Mouse (Mus musculus) ES-E14 (cell line): ENCODE data around the gene Ccm2. TPM values are rescaled to one million over a fixed set of nuclear protein-coding genes. Genes with fewer than 3 reads are reported as not detected.

Source experiments
- DNase-seq: peaks from one replicate; pipeline ENCODE4 v3.0.0-alpha.2; 2013; ENCODE audit warnings: low read depth, low spot score
- H3K27ac ChIP-seq: 2 replicates; pipeline ENCODE4 v1.5.1; 2012; ENCODE audit warnings: low read depth, mild to moderate bottlenecking, low read length, moderate library complexity, mixed read lengths; ENCODE audit not compliant: poor library complexity, insufficient read depth, severe bottlenecking
- H3K36me3 ChIP-seq: 2 replicates; pipeline ENCODE4 v1.6.1; 2012; ENCODE audit warnings: mild to moderate bottlenecking, low read length, moderate library complexity, mixed read lengths; ENCODE audit not compliant: control insufficient read depth, poor library complexity, insufficient read depth, severe bottlenecking
- H3K4me1 ChIP-seq, 2 experiments: fragments of 150-350 bp in 1 of 2; sonication (generic) in 1 of 2; 2 replicates each; pipeline ENCODE4 v1.6.1; 2012; ENCODE audit warnings: low read length in 2 of 2, mild to moderate bottlenecking in 1 of 2, mixed read lengths in 1 of 2; ENCODE audit not compliant: control insufficient read depth in 2 of 2, insufficient read depth in 2 of 2, poor library complexity in 1 of 2
- H3K4me3 ChIP-seq, 2 experiments: fragments of 150-350 bp in 1 of 2; sonication (generic) in 1 of 2; 2 replicates each; pipeline ENCODE4 v1.5.1; 2012; ENCODE audit warnings: low read length in 2 of 2, low read depth in 1 of 2, mild to moderate bottlenecking in 1 of 2, mixed read lengths in 1 of 2; ENCODE audit not compliant: insufficient read depth in 1 of 2, poor library complexity in 1 of 2, severe bottlenecking in 1 of 2
- H3K9ac ChIP-seq: 2 replicates; pipeline ENCODE4 v1.6.1; 2012; ENCODE audit warnings: low read depth, mild to moderate bottlenecking, low read length, mixed read lengths; ENCODE audit not compliant: poor library complexity, insufficient read depth, severe bottlenecking
- H3K9me3 ChIP-seq: fragments of 150-350 bp; sonication (generic); 2 replicates; pipeline ENCODE4 v1.6.1; 2012; ENCODE audit warnings: low read depth, mild to moderate bottlenecking, low read length; ENCODE audit not compliant: control insufficient read depth, insufficient read depth
- CHD2 ChIP-seq: IDR thresholded peaks from 2 replicates; pipeline ENCODE4 v1.6.1; 2014; ENCODE audit warnings: mild to moderate bottlenecking, low read depth, low read length, inconsistent platforms
- HCFC1 ChIP-seq: IDR thresholded peaks from 2 replicates; pipeline ENCODE4 v1.6.1; 2012; ENCODE audit warnings: low read length, inconsistent platforms, borderline replicate concordance; ENCODE audit not compliant: insufficient read depth
- MAFK ChIP-seq: IDR thresholded peaks from 2 replicates; pipeline ENCODE4 v1.6.1; 2014; ENCODE audit warnings: mild to moderate bottlenecking, low read depth, low read length, inconsistent platforms; ENCODE audit not compliant: insufficient read depth
- ZC3H11A ChIP-seq: IDR thresholded peaks from 2 replicates; pipeline ENCODE4 v1.6.1; 2012; ENCODE audit warnings: low read depth, mild to moderate bottlenecking, inconsistent platforms, low read length, borderline replicate concordance
- ZNF384 ChIP-seq: IDR thresholded peaks from 2 replicates; pipeline ENCODE4 v1.6.1; 2012; ENCODE audit warnings: low read depth, low read length, inconsistent platforms
- in situ Hi-C, 2 experiments: fragments of 600-800 bp; cut with MboI; formaldehyde crosslinking; loops; one replicate each; pipeline ENCODE4 v1.15.1; 2025; ENCODE audit warnings: low sequenced_read_pairs in 2 of 2, inconsistent platforms in 1 of 2; ENCODE audit not compliant: unreplicated experiment in 2 of 2
- total RNA-seq: library from RNA; depleted of rRNA; stranded (reverse); fragments of 300-350 nt; gene quantifications from 2 replicates; pipeline ENCODE4 v1.2.3, GENCODE M21; 2012

The Ccm2 gene
- total RNA-seq, 1 experiment = 36.7 TPM

DNA sequence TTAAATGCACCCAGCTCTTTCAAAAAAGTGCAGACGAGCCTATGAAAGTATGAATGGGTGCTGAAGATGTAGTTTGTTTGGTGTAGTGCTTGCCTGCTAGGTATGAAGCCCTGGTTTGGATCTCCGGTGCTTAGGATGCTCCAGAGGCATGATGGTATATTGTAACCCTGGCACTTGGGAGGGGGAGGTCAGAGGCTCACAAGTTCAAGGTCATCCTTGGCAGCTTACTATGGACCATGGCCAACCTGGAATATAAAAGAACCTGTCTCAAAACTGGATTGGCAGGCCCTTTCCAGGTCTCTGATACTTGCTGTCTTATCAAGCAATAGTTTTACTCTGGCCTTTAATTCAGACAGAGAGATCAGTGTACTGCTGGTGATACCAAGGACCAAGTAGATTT lies 3.1 kb downstream of the Ccm2 start:
- DNase-seq = no peak
- Histone ChIP-seq H3K4me3 (no peak overlapping the region), H3K9ac (no peak overlapping the region), H3K36me3 (peaks cover 3% of the 10 kb centered on the region; the same call in 1 of the 2 replicates), H3K27ac (no peak overlapping the region), H3K4me1 (peaks cover 3 to 7% of the 10 kb centered on the region in 2 experiments; a peak in 3 of 4 replicates), H3K9me3 (no peaks in the 10 kb centered on the region)
- TF ChIP-seq HCFC1 (no peak), ZNF384 (no peak), ZC3H11A (no peak), CHD2 (no peak), MAFK (no peak)
- in situ Hi-C loops = no loop called here

- DNase-seq = no peak
- H3K36me3 ChIP-seq = peaks cover 3% of the 10 kb centered on the region; the same call in 1 of the 2 replicates
- peaks cover 3 to 7% of the 10 kb centered on the region in 2 experiments; a peak in 3 of 4 replicates for H3K4me1 ChIP-seq
- in situ Hi-C loops = no loop called here
- H3K4me3 ChIP-seq = no peak overlapping the region
- H3K9me3 ChIP-seq = no peaks in the 10 kb centered on the region
- TF ChIP-seq ZC3H11A = no peak
- no peak for TF ChIP-seq ZNF384
- no peak for TF ChIP-seq CHD2
- no peak for TF ChIP-seq HCFC1
- TF ChIP-seq MAFK = no peak
- no peak overlapping the region for H3K27ac ChIP-seq
- H3K9ac ChIP-seq = no peak overlapping the region
These were observed 3.5 kb downstream of the Ccm2 start for GRCm38 (mm10) chr11:6550201-6550600.

GRCm38 (mm10) chr11:6558234-6558633 lies 11.5 kb downstream of the Ccm2 start:
- in situ Hi-C loops = no loop called here
- TF ChIP-seq ZNF384 (no peak), MAFK (peak; percentile 41; the same call in 1 of the 2 replicates), HCFC1 (no peak)
- Histone ChIP-seq H3K9ac (no peak overlapping the region), H3K4me1 (peaks cover 0 to 4% of the 10 kb centered on the region in 2 experiments; a peak in 2 of 4 replicates), H3K36me3 (peaks cover 7% of the 10 kb centered on the region; the same call in 1 of the 2 replicates), H3K27ac (no peak overlapping the region), H3K4me3 (no peak overlapping the region), H3K9me3 (no peaks in the 10 kb centered on the region)
- no peak for DNase-seq

GRCm38 (mm10) chr11:6559996-6560395 lies 13.3 kb downstream of the Ccm2 start:
- in situ Hi-C loops = no loop called here
- Histone ChIP-seq H3K27ac (no peak overlapping the region), H3K9me3 (no peaks in the 10 kb centered on the region), H3K36me3 (peaks cover 12% of the 10 kb centered on the region), H3K4me3 (no peak overlapping the region), H3K4me1 (peaks cover 0 to 2% of the 10 kb centered on the region in 2 experiments; a peak in 1 of 4 replicates), H3K9ac (no peak overlapping the region)
- no peak for TF ChIP-seq MAFK
- TF ChIP-seq ZNF384 = no peak
- no peak for TF ChIP-seq HCFC1
- TF ChIP-seq ZC3H11A = no peak
- TF ChIP-seq CHD2 = no peak
- DNase-seq = no peak
